Mouse (Mus musculus) gastrocnemius, adult 8-10 months (tissue): ENCODE results near the gene Mrpl22. TPM values are rescaled to one million over a fixed set of nuclear protein-coding genes. Genes with fewer than 3 reads are reported as not detected.
A peak's percentile ranks its signal among the peaks of the same experiment; 100 is the strongest.
"Not testable (repeated sequence)": the region's sequence is repeated elsewhere in the genome, so short reads cannot be mapped to it uniquely, and the experiment has no call there.

Experiments
- DNase-seq, 2 experiments: peaks; one replicate each; pipeline ENCODE4 v3.0.0; 2022; ENCODE audit warnings: low spot score in 2 of 2
- total RNA-seq, 4 experiments: library from RNA; stranded (reverse); gene quantifications; 2 replicates each; pipeline ENCODE4 v1.2.4; 2022

Gene Mrpl22
- total RNA-seq, 4 experiments from 2014 or later: 33.9 to 39.7 (median 37.6) TPM

DNA sequence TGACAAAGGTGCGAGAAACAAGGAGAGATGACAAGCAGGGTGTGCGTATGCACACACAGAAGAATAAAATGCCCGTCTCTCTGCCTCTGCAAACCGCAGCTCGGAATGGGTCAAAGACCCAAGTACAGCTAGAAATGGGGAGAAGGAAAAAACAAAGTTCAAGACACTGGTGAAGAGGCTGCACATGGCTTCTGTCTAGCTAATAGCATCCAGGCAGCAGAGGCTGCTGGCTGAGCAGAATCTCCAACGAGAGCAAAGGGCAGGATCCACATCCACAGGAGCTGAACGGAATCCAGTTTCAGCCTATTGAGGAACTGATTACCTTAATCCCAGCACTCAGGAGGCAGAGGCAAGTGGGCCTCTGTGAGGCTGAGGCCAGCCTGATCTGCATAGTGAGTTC is 9.3 kb downstream of the Mrpl22 start:
- no peak for DNase-seq

- DNase-seq: no peak
Measured at GRCm38 (mm10) chr11:58183579-58183978, 12.1 kb downstream of the Mrpl22 start.

DNA sequence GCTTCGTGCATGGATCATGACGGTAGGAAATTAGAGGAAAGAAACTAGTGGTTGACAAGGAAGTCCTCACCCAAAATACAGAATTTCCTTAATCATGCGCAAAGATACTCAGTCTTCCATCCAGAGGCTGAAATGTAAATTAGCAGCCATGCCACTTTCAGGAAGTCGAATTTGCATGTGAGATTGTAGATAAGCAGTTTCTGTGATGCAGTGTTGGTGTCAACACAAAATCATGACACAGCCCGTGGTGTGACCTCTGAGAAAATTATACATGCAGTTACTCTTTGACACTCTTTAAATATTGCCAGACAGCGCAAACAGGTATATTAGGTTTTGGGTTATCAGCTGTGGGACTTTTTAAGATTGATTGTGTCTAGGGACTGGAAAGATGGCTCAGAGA is 18.2 kb downstream of the Mrpl22 start:
- DNase-seq: no peak

DNA sequence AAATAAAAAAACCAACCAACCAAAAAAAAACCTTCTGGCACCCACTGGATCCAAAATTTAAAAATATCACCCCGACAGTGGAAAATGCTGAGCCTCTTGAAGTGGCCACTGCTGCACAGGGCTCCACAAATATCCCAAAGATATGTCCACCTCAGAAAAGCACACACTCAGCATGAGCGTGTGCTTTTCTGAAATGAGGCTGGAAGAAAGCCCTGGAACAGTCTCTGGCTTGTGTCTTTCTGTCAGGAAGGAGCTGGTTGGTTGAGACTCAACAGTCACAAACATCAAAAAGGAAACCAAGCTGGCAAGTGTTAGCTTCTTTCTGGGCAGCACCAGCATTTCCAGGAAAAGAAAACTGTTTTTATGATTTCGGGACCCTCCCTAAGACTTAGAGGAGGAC is 21.9 kb downstream of the Mrpl22 start:
- no peak for DNase-seq

DNA sequence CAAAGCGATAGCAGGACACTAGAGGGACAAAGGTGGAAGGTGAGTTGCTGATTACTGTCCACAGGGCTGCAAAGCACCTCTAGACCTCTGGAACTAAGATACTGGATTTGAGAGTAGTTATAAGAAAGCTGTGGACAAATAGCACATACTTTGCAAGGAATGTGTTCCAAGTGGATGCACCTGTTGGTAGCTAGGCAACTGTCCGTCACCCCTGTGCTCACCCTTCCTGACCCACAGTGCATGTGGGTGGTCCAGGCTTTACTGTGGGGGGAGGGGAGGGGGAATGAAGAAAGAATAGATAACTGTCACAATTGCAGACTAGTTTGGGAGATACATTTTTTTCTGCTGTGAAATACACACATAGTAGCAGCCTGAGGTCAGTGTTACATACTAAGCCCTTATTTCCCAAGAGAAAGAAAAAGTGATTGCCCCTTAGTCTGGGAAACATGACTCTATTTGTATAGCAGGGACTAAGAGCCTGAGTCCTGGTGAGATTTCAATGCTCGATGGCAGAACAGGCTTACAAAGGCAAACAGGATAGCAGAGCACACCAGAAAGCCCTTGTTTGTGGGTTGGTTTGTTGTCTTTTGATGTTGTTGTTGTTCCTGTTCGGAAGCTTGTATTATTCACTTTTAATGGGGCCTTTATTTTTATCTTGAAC is 22.5 kb downstream of the Mrpl22 start:
- DNase-seq: no peak

- no peak for DNase-seq
Measured at GRCm38 (mm10) chr11:58198663-58199062, 27.2 kb downstream of the Mrpl22 start.

DNA sequence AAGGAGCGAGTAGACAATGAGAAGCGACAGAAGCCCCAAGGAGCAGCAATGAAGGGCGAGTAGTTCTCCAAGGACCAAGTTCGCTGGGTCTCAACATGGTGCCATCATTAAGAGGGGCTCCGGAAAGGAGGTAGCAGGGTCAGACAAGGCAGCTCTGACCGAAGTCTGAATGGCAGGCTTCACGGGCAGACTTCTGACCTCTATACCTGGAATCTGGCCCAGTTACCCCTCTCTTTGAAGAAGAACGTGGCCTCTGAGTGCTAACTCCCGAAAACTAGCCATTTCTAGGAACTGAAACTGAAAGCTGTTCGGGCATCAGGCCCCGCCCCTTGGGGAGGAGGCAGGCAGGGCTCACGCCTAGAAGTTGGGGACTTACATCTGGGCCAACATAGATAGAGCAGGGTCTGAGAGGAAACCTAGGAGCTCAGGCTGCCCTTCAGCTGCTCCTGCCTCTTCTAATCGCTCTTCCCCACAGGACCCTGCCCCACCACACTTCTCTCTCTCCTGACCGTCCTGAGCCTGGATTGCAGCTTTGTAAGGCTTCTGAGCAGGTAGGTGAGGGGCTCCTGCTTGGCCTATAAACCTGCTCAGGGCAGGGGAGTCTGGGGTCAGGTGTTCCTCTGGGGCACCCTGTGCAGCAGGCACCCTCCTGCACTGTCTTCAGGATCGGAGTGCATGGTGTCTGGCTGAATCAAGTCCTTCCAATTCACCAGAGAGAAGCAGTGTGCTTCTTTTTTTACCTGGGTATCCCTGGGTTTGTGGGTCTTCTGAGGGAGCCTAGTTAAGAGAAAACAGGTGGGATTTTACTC is 28.0 kb downstream of the Mrpl22 start, which contains the start of the genes Igtp and Irgm2:
Gene Igtp (plus strand): TSS at position 328 of the 809 bp plus-strand sequence.
Gene Irgm2 (plus strand): TSS at position 390 of the 809 bp plus-strand sequence.
- peak; percentile 71 to 74 for DNase-seq

GRCm38 (mm10) chr11:58200226-58200625 is 28.8 kb downstream of the Mrpl22 start:
- DNase-seq: no peak

GRCm38 (mm10) chr11:58201052-58201451 is 29.6 kb downstream of the Mrpl22 start:
- no peak for DNase-seq

GRCm38 (mm10) chr11:58210321-58210886 is 38.9 kb downstream of the Mrpl22 start:
- no peak for DNase-seq

GRCm38 (mm10) chr11:58211062-58211681 is 39.7 kb downstream of the Mrpl22 start:
- DNase-seq: peak in 1 of 2 experiments; percentile 39

GRCm38 (mm10) chr11:58211682-58212067 is 40.2 kb downstream of the Mrpl22 start:
- DNase-seq: no peak

DNA sequence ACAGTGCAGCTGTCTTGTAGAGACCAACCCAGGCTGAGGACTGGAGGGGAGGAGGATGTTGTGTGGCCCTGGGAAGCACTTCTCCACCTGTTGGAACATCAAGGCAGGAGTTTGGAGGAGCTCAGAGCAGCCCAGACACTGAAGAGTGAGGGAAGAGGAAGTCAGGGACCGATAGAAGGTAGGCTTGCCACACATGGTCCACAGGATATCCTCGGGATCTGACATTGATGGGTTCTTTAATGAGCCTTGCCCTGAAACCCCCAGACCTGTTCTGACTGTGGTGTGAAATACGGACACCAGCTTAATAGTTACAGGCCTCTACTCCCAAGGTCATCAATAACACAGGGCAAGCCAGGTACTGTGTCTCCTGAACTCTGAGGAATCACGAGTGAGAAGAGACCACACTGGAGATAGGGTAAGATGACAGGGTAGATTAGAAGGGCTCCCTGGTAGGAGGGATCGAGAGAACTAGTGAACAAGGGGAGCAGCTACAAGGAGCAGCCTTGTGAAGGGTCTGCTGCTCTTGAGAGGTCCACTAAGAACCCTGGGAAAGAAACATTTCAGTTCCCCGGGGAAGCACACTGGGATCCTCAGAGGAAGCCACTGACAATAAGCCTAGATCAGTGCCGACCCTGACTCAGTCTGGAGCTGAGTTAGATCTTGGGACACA is 42.3 kb downstream of the Mrpl22 start:
- no peak for DNase-seq

DNA sequence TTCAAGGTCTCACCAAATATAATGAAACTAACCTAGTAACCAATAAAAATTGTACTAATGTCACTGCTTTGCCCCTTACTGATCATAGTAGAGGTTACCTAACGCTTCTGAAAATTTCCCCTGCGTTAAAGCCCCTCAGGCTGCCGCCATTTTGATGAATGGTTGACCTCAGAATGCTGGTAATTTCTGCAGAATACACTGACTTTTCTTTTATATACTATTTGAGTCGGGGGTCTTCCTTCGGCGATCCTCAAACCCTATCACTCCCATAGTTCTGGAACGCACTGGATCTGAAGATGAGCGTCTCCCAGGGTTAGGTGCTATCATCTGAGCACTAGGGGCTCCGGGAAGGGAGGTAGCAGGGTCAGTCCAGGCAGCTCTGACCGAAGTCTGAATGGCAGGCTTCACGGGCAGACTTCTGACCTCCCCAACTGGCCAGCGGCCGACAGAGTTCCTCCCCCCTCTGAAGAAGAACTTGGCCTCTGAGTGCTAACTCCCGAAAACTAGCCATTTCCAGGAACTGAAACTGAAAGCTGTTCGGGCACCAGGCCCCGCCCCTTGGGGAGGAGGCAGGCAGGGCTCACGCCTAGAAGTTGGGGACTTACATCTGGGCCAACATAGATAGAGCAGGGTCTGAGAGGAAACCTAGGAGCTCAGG is 43.1 kb downstream of the Mrpl22 start:
- peak; percentile 88 to 89 for DNase-seq

- DNase-seq: not testable (repeated sequence)
Measured at GRCm38 (mm10) chr11:58215049-58215430, 43.6 kb downstream of the Mrpl22 start.

DNA sequence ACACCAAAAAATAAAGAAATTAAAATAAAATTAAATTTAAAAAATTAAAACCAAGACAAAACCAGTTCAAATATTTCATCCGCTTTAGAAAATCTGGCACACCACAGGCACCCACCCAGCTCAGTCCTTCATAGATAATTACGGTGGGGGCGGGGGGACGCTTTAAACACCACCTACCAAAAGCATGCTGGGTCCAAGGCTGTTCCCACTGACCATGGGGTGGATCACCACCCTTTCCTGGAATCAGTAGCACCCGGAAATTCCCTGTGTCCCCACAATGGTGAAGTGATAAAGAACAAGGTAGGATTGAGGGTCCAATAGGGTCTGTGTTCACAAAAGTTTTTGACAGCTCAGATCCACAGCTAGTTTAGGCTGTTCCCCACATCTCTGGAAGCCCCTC is 44.4 kb downstream of the Mrpl22 start:
- no peak for DNase-seq

GRCm38 (mm10) chr11:58216823-58217222 is 45.4 kb downstream of the Mrpl22 start:
- DNase-seq: no peak

GRCm38 (mm10) chr11:58223751-58224150 is 52.3 kb downstream of the Mrpl22 start:
- DNase-seq: peak; percentile 50 to 69

GRCm38 (mm10) chr11:58224313-58224712 is 52.9 kb downstream of the Mrpl22 start:
- no peak for DNase-seq

DNA sequence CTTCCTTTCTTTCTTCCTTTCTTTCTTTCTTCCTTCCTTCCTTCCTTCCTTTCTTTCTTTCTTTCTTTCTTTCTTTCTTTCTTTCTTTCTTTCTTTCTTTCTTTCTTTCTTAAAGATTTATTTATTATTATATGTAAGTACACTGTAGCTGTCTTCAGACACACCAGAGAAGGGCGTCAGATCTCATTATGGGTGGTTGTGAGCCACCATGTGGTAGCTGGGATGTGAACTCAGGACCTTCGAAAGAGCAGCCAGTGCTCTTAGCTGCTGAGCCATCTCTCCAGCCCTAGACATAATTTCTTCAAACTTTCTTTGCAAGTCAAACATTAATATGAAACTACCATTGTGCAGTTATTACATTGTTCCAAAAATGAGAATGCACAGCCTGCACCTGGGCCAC is 53.4 kb downstream of the Mrpl22 start:
- DNase-seq: not testable (repeated sequence)

GRCm38 (mm10) chr11:58225655-58226054 is 54.2 kb downstream of the Mrpl22 start:
- peak; percentile 74 to 78 for DNase-seq
